Mouse (Mus musculus): Measurements from ENCODE around the gene Taf3. TPM values are rescaled to one million over a fixed set of nuclear protein-coding genes. Genes with fewer than 3 reads are reported as not detected.

Gene Taf3
- 21.2 TPM for polyA plus RNA-seq (2017; shearing (Covaris generic))

GRCm38 (mm10) chr2:10048461-10048860 is at the start of gene Taf3:
Gene Taf3, minus strand, starts transcription at chr2:10048596.

GRCm38 (mm10) chr2:10080310-10081010 is 32.1 kb upstream of the Taf3 start, which contains the start of the genes Atp5c1 and Kin:
Gene Atp5c1, minus strand, starts transcription at chr2:10080510.
Gene Kin, plus strand, starts transcription at chr2:10080593.

GRCm38 (mm10) chr2:9889651-9890183 is 158.7 kb downstream of the Taf3 start, which contains the start of gene Gata3:
Gene Gata3, minus strand, starts transcription at chr2:9890034.

GRCm38 (mm10) chr2:9888913-9889650 is 159.3 kb downstream of the Taf3 start, which contains the start of gene 9230102O04Rik:
Gene 9230102O04Rik, minus strand, starts transcription at chr2:9889540.

GRCm38 (mm10) chr2:9881051-9881591 is 167.3 kb downstream of the Taf3 start, which contains the start of gene 4930412O13Rik:
Gene 4930412O13Rik, plus strand, starts transcription at chr2:9881252.

Other genes with a start within 250 kb of the Taf3 start
- not detected for gene 4930412O13Rik, start 167.3 kb downstream of the Taf3 start, polyA plus RNA-seq (2017; shearing (Covaris generic))
- 0.67 TPM for gene 9230102O04Rik, start 159.1 kb downstream of the Taf3 start, polyA plus RNA-seq (2017; shearing (Covaris generic))
- 85.2 TPM for gene Gata3, start 158.6 kb downstream of the Taf3 start, polyA plus RNA-seq (2017; shearing (Covaris generic))
- 519 TPM for gene Atp5c1, start 31.9 kb upstream of the Taf3 start, polyA plus RNA-seq (2017; shearing (Covaris generic))
- gene Kin, start 32.0 kb upstream of the Taf3 start, polyA plus RNA-seq (2017; shearing (Covaris generic)): 44.1 TPM
- not detected for gene Itih2, start 82.8 kb upstream of the Taf3 start, polyA plus RNA-seq (2017; shearing (Covaris generic))
- 19.9 TPM for gene Itih5, start 105.0 kb upstream of the Taf3 start, polyA plus RNA-seq (2017; shearing (Covaris generic))